Mouse (Mus musculus) liver, embryonic 16.5 days (tissue): ENCODE data around the gene Rnd2. TPM values are rescaled to one million over a fixed set of nuclear protein-coding genes. Genes with fewer than 3 reads are reported as not detected.
A peak's percentile ranks its signal among the peaks of the same experiment; 100 is the strongest.

Experiments used
- ATAC-seq: fragments of 200-750 bp; cut with Nextera tagmentation; 2 replicates; pipeline ENCODE4 v1.8.0; 2017; ENCODE audit warnings: low read depth, mild to moderate bottlenecking, moderate number of reproducible peaks, moderate library complexity
- H3K27ac ChIP-seq: fragments of 300-500 bp; sonication (generic); 2 replicates; pipeline ENCODE4 v1.5.1; 2014; ENCODE audit warnings: mild to moderate bottlenecking, low read length
- H3K27me3 ChIP-seq: fragments of 300-500 bp; sonication (generic); 2 replicates; pipeline ENCODE4 v1.6.1; 2014; ENCODE audit warnings: low read depth, low read length, mixed read lengths; ENCODE audit not compliant: control insufficient read depth, insufficient read depth
- H3K36me3 ChIP-seq: fragments of 300-500 bp; sonication (generic); 2 replicates; pipeline ENCODE4 v1.6.1; 2014; ENCODE audit warnings: mild to moderate bottlenecking; ENCODE audit not compliant: control insufficient read depth, insufficient read depth
- H3K4me1 ChIP-seq: fragments of 300-500 bp; sonication (generic); 2 replicates; pipeline ENCODE4 v1.6.1; 2014; ENCODE audit warnings: low read depth, low read length, mixed read lengths; ENCODE audit not compliant: control insufficient read depth
- H3K4me2 ChIP-seq: fragments of 300-500 bp; sonication (generic); 2 replicates; pipeline ENCODE4 v1.6.1; 2014; ENCODE audit warnings: low read depth, low read length, mixed read lengths
- H3K4me3 ChIP-seq: fragments of 300-500 bp; sonication (generic); 2 replicates; pipeline ENCODE4 v1.5.1; 2014; ENCODE audit warnings: low read depth, mild to moderate bottlenecking, low read length
- H3K9ac ChIP-seq: fragments of 300-500 bp; sonication (generic); 2 replicates; pipeline ENCODE4 v1.6.1; 2014; ENCODE audit warnings: low read depth, low read length
- H3K9me3 ChIP-seq: fragments of 300-500 bp; sonication (generic); replicated peaks from 2 replicates; pipeline ENCODE4 v1.6.1; 2016; ENCODE audit warnings: low read length; ENCODE audit not compliant: control insufficient read depth
- WGBS: fragments of 180-500 bp; shearing (Covaris S2); extraction: QIAGEN DNeasy Blood & Tissue Kit; methylation state at CpG from one replicate; pipeline ENCODE4 v1.1.7; 2014; ENCODE audit not compliant: insufficient replicate concordance; 5-methylcytosine and 5-hydroxymethylcytosine counted together
- polyA plus RNA-seq: library from polyadenylated mRNA; unstranded; fragments of >200 nt; fragmentation: Nextera tagmentation; extraction: Ambion mirVana; gene quantifications from 2 replicates; pipeline ENCODE4 v1.2.1, GENCODE M21; 2015

Gene Rnd2
- 1.4 and 1.7 TPM in 2 replicates for polyA plus RNA-seq

GRCm38 (mm10) chr11:101464211-101465100, at the start of gene Rnd2:
TSS of gene Rnd2 (plus strand) at chr11:101464999.
- H3K9ac ChIP-seq, result peak within 1 kb of the TSS; percentile 61
- H3K4me3 ChIP-seq, result peak within 1 kb of the TSS; percentile 70
- WGBS, result 8% methylated on average over 12 of the region's 12 CpGs
- H3K4me1 ChIP-seq, result peaks cover 56% of the 10 kb centered on the region
- no peaks in the 10 kb centered on the region for H3K9me3 ChIP-seq
- H3K36me3 ChIP-seq, result no peaks in the 10 kb centered on the region
- peak within 1 kb of the TSS; percentile 33 for H3K27ac ChIP-seq
- peaks cover 50% of the 10 kb centered on the region for H3K27me3 ChIP-seq
- ATAC-seq, result no peak
- H3K4me2 ChIP-seq, result peak within 1 kb of the TSS; percentile 84

- H3K27ac ChIP-seq, result no peak overlapping the region
- no peak overlapping the region for H3K9ac ChIP-seq
- H3K4me3 ChIP-seq, result no peak overlapping the region
- peaks cover 6% of the 10 kb centered on the region for H3K36me3 ChIP-seq
- no peak overlapping the region for H3K4me2 ChIP-seq
- no peaks in the 10 kb centered on the region for H3K9me3 ChIP-seq
- H3K27me3 ChIP-seq, result no peaks in the 10 kb centered on the region
- H3K4me1 ChIP-seq, result peaks cover 8% of the 10 kb centered on the region
- no peak for ATAC-seq
- 75% methylated on average over 2 of the region's 2 CpGs for WGBS
These were observed 49.5 kb upstream of the Rnd2 start for GRCm38 (mm10) chr11:101415306-101415705.

DNA sequence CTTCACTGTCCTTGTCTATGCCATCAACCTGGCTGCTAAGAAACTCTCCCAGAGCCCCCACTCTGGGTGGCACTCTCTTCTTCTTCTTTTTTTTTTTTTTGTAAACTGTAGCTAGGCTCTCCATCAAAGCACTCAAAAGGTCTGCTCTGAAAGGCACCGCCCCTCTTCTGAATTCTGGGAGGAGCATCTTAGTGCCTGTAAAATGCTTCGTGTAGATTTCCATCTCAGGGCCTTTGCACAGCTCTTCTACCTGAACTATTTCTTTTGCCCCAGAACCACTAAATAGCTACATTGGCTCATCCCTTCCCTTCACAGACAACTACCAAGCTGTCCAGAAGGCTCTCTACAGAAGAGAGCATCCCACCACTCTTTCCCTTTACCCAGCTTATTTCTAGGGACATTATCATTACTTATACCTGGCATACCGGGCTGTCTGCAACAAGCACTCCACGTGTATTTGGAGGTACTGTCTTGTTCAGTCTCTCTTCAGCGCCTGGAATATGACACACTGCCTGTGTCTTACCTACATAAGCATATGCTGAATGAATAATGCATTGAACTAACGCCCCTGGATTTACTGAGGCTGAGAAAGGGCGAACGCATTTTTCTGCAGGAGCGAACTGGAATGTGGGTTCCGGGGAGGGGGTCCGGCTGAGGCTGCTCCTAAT, 48.2 kb upstream of the Rnd2 start:
- H3K9me3 ChIP-seq, result no peaks in the 10 kb centered on the region
- H3K27ac ChIP-seq, result peak overlapping the region; percentile 32; the same call in 1 of the 2 replicates
- peaks cover 8% of the 10 kb centered on the region for H3K4me1 ChIP-seq
- WGBS, result under 1% methylated on average over 11 of the region's 11 CpGs
- no peaks in the 10 kb centered on the region for H3K27me3 ChIP-seq
- H3K36me3 ChIP-seq, result peaks cover 3% of the 10 kb centered on the region
- peak overlapping the region; percentile 84 for H3K9ac ChIP-seq
- H3K4me3 ChIP-seq, result peak overlapping the region; percentile 88
- H3K4me2 ChIP-seq, result peak overlapping the region; percentile 85
- peak; percentile 46; the same call in 1 of the 2 replicates for ATAC-seq

DNA sequence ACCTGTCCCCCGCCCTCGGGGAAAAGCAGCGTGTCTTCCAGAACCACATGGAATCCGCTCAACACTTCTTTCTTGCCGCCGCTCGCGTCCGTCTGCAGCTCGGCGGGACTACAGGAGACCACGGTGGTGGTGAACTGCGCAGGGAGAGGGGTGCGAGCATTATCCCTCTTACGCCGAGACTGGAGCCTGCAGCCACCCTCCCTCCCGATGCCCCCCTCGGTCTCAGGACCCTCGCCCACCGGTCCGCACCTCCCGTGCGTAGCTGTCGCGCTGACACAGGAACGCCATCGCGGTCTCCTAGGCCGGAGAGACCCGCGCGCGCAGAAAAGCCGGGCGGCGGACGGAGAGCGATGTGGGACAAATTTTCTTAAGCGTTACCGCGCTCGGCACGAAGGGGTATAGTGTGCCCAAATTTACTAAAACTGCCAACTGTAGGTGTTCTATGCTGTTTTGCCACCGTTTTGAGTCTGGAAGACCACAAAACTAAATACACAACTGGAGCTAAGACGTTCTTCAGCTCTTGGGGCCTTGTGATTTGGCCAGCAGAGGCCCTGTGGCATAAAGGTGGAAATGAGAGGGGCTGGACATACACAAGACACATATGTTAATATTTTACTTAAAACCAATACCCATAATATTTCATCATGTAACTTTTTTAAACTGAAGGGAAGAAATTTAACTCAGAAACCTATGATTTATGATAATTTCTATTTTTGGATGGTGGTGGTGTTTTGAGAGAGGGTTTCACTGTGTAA, 47.5 kb upstream of the Rnd2 start, which contains the start of gene Aarsd1:
Aarsd1 (minus strand) TSS at position 515 of the 755 bp plus-strand sequence.
- Histone ChIP-seq H3K9ac (peak within 1 kb of the TSS; percentile 84), H3K27ac (peak within 1 kb of the TSS; percentile 32; the same call in 1 of the 2 replicates), H3K9me3 (no peaks in the 10 kb centered on the region), H3K4me2 (peak within 1 kb of the TSS; percentile 85), H3K4me3 (peak within 1 kb of the TSS; percentile 88), H3K27me3 (no peaks in the 10 kb centered on the region), H3K36me3 (peaks cover 3% of the 10 kb centered on the region; the same call in 1 of the 2 replicates), H3K4me1 (peaks cover 8% of the 10 kb centered on the region)
- ATAC-seq, result peak; percentile 78
- WGBS, result under 1% methylated on average over 45 of the region's 45 CpGs

GRCm38 (mm10) chr11:101418991-101419390, 45.8 kb upstream of the Rnd2 start:
- H3K4me3 ChIP-seq, result no peak overlapping the region
- H3K9me3 ChIP-seq, result no peaks in the 10 kb centered on the region
- H3K9ac ChIP-seq, result no peak overlapping the region
- no peaks in the 10 kb centered on the region for H3K27me3 ChIP-seq
- H3K4me2 ChIP-seq, result no peak overlapping the region
- 67% methylated on average over 6 of the region's 6 CpGs for WGBS
- peaks cover 9% of the 10 kb centered on the region for H3K4me1 ChIP-seq
- no peaks in the 10 kb centered on the region for H3K36me3 ChIP-seq
- no peak for ATAC-seq
- H3K27ac ChIP-seq, result no peak overlapping the region

- Histone ChIP-seq H3K4me3 (no peak overlapping the region), H3K4me1 (peaks cover 16% of the 10 kb centered on the region), H3K36me3 (no peaks in the 10 kb centered on the region), H3K9ac (no peak overlapping the region), H3K27me3 (no peaks in the 10 kb centered on the region), H3K27ac (no peak overlapping the region), H3K4me2 (no peak overlapping the region), H3K9me3 (no peaks in the 10 kb centered on the region)
- no peak for ATAC-seq
- 42% methylated on average over 3 of the region's 3 CpGs for WGBS
These were observed 45.2 kb upstream of the Rnd2 start for GRCm38 (mm10) chr11:101419610-101420009.

- Histone ChIP-seq H3K27ac (no peak overlapping the region), H3K4me2 (no peak overlapping the region), H3K27me3 (no peaks in the 10 kb centered on the region), H3K36me3 (no peaks in the 10 kb centered on the region), H3K9ac (no peak overlapping the region), H3K4me3 (no peak overlapping the region), H3K9me3 (no peaks in the 10 kb centered on the region), H3K4me1 (peaks cover 18% of the 10 kb centered on the region)
- ATAC-seq, result no peak
- WGBS, result 61% methylated on average over 5 of the region's 5 CpGs
These were observed 44.7 kb upstream of the Rnd2 start for GRCm38 (mm10) chr11:101420148-101420547.

- no peak for ATAC-seq
- Histone ChIP-seq H3K4me1 (peaks cover 23% of the 10 kb centered on the region), H3K27me3 (no peaks in the 10 kb centered on the region), H3K27ac (peak within 1 kb of the TSS; percentile 80), H3K4me3 (peak within 1 kb of the TSS; percentile 95), H3K9ac (peak within 1 kb of the TSS; percentile 85), H3K36me3 (no peaks in the 10 kb centered on the region), H3K4me2 (peak within 1 kb of the TSS; percentile 95), H3K9me3 (no peaks in the 10 kb centered on the region)
- 8% methylated on average over 23 of the region's 23 CpGs for WGBS
These were observed 40.5 kb upstream of the Rnd2 start, which contains the start of gene Gm27029 for GRCm38 (mm10) chr11:101424105-101424851. TSS of gene Gm27029 (minus strand) at chr11:101424796.
